Mouse (Mus musculus) embryo, embryonic 10.5 days (tissue): ENCODE measurements around the gene Nt5c3b.
A peak's percentile ranks its signal among the peaks of the same experiment; 100 is the strongest.

ENCODE experiments used
- DNase-seq: peaks from one replicate; pipeline ENCODE4 v3.0.0-alpha.2; 2015; ENCODE audit warnings: low spot score

The Nt5c3b gene

DNA sequence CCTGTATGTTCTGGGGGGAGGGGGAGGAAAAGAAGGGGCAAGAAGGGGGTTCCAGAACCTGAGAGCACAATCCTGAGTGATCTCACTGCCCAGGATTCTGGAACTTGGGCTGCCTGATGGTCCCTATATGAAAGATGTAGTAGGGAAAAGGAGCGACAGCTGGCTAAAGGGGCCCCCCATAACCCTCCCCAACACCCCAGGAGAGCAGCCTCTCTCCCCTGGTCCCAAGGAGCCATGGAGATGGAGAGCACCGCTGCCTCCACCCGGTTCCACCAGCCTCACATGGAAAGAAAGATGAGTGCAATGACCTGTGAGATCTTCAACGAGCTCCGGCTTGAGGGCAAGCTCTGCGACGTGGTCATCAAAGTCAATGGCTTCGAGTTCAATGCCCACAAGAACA is at the start of gene Nt5c3b, which contains the start of gene Klhl10:
Gene Nt5c3b, minus strand, starts transcription at position 12 of the 400 bp plus-strand sequence.
Gene Klhl10, plus strand, starts transcription at position 121 of the 400 bp plus-strand sequence.
- no peak for DNase-seq

DNA sequence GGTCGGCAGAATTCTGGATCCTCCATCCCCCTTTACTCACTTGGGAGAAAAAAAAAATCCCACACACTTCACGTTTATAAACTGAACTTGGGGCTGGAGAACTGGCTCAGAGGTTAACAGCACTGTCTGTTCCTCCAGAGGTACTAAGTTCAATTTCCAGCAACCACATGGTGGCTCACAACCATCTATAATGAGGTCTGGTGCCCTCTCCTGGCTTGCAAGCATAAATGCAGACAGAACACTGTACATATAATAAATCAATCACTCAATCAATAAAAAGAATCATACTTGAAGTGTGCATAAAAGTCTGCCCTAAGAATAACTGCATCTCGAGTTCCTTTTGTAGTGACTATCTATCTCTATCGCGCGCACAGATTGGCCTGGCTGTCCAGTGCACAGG is 49.3 kb upstream of the Nt5c3b start:
- no peak for DNase-seq

- peak; percentile 62 for DNase-seq
Observed at GRCm38 (mm10) chr11:100485801-100486538, 44.4 kb upstream of the Nt5c3b start.

DNA sequence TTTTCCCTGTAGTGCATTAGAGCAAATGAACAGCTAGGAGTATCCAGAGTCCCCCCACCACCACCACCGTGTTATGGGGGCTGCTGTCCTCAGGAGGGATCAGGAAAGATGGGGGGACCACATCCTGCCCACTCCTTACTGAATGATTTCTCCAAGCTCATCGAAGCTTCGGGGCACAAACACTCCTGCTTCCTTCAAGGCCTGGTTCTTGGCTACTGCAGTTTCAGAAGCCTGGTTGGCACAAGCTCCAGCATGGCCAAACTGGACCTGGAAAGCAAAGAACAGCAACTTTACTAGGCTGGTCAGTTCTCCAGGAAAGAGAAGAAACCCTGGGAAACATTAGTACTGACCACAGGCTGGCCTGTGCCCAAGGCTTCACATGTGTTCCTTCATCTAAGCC is 42.9 kb upstream of the Nt5c3b start:
- no peak for DNase-seq

DNA sequence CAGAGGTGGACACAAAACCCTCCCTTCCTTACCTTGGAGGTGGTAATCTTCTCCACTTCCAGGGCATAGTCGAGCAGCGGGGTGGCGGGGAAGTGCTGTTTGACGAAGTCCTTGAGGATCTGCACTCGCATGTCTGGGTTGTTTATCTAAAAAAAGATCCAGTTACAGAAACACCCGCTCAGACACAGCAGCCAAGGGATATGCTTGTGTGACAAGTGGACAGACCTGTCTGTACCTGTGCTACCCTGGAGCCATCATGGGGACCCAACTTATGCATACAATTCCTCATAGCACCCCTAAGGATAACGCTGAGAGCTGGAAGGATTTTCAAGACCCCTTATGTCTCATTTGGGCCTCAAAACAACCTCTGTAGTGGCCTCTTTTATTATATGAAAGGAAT is 37.5 kb upstream of the Nt5c3b start:
- no peak for DNase-seq

DNA sequence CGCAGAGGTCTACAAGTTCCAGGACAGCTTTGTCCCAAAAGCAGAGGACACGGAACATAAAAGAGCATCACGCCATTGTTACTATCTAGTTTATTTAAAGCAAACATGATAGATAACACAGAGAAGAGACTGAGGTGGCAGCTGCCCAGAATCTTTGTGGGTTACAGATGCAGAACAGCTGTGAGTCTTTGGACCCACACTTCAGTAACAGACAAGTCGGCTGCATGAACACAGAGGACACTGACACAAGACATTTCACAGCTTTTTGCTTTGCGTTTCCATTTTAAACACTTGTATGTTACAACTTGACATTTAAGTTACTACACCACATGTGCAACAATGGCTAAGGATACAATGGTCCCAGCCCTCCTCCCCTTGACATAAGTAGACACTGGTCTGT is 34.7 kb upstream of the Nt5c3b start:
- DNase-seq = no peak

GRCm38 (mm10) chr11:100472935-100473295 is 31.3 kb upstream of the Nt5c3b start:
- no peak for DNase-seq

- peak; percentile 95 for DNase-seq
Observed at GRCm38 (mm10) chr11:100472197-100472934, 30.8 kb upstream of the Nt5c3b start, which contains the start of gene Klhl11. Gene Klhl11, minus strand, starts transcription at chr11:100472741.

DNA sequence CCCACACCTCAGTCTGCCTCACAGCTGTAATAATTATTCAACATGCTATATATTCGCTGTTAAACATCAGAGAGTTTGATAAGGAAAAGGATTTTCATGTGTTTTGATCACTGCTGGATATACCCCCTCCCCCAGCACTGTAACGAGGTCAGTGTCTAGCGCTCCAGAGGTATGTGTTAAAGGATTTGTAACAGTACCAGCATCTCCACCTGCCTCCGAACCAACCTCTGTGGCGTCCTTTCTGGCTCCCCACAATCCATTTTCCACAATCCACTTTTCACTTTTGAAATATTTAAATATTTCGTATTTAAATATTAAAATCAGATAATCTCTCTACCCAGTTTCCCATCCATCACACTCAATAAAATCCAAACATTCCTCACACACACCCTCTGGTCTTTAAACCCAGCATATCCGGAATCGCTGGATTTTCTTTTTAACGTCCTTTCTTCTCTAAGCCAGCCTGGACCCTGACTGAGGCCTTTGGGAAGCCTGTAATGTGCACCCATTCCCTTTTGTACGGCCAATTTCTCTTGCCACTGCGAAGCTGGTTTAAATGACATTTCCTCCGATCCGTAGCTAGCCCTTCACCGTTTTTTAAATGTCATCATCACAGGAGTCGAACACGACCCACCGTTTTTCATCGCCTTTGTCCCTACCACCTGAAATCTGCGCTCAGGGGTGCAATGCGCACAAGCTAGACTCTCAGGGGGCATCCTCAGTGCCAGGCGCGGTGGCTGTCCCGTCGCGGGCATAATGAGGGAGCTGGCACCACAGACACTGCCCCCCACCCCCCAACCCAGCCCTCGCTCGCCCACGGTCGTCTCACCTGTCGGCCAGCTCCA is 30.0 kb upstream of the Nt5c3b start:
- peak; percentile 29 for DNase-seq

DNA sequence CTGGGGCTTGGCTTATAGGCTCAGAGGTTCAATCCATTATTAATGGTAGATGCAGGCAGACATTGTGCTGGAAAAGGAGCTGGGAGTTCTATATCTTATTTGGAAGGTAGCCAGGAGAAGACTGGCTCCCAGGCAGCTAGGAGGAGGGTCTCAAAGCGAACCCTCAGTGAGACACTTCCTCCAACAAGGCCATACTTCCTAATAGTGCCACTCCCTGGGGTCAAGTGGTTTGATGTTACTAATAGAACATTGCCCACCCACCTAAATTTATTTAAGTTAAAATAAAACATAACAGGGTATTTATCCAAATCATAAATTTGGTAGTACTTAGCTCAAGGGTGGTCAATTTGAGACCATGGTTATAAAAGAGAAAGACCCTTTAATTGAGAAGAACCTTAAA is 24.2 kb upstream of the Nt5c3b start:
- DNase-seq = no peak

DNA sequence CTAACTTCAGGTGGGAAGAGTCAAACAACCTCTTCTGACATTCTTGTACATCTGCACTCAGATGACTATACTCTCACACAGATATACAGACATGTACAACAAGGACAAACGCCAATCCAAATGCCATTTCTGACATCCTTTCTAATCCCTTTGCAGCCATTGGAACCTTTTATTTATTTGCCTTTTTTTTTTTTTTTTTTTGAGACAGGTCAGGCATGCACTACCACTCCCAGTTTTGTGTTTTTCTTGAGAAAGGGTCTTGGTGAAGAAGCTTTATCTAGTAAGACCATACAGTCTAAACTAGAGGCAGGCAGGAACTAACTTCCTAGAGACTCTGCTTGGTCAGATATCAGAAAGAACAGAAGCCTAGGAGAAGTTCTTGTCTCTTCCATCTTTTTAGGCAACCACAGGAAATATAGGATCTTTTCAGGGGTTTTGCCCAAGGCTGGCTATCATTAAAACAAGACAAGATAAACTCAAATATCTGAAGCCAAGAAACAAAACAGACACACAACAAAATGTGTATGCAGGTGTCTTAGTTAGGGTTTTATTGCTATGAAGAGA is 23.7 kb upstream of the Nt5c3b start:
- no peak for DNase-seq

GRCm38 (mm10) chr11:100462699-100463098 is 21.1 kb upstream of the Nt5c3b start:
- DNase-seq = no peak

GRCm38 (mm10) chr11:100457711-100458110 is 16.1 kb upstream of the Nt5c3b start:
- no peak for DNase-seq

DNA sequence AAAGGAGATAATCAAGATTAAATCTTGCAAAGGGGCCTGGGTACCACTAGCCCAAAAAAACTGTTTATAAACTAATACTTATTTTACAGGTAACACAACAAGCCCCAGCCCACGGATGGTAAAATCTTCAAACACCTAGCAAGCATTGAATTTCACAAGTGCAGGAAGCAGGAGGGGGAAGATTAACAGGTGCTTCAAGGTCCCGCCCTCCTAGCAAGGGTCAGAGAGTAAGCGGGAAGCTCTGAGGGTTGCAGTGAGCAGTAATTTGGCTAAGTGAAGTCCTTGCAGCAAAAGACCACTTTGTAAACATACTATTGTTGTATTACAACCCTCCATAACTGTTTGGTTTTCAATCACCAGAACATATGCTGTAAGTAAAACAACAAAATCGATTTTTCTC is 15.6 kb upstream of the Nt5c3b start:
- no peak for DNase-seq

GRCm38 (mm10) chr11:100442625-100443024 is 1.0 kb upstream of the Nt5c3b start:
- DNase-seq = no peak

- peak; percentile 84 for DNase-seq
Observed at GRCm38 (mm10) chr11:100440691-100441522, 701 bp downstream of the Nt5c3b start.

DNA sequence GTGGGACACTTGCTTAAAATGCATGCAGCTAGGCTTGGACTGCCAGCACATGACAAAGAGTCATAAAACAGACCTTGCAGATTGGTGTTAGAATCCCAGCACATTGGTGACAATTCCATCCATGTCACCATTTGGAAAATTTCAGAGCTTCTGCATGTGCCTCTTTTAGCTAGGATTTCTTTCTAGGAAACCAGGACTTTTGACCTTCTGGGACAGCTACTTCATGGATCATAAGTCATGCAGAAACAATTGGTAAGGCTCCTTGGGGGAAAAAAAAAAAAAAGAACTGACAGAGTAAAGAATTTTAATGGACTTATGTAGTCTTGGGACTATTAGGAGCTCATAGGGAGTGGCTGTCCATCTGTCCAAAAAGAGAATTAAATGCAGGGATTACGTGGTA is 3.7 kb downstream of the Nt5c3b start:
- no peak for DNase-seq

DNA sequence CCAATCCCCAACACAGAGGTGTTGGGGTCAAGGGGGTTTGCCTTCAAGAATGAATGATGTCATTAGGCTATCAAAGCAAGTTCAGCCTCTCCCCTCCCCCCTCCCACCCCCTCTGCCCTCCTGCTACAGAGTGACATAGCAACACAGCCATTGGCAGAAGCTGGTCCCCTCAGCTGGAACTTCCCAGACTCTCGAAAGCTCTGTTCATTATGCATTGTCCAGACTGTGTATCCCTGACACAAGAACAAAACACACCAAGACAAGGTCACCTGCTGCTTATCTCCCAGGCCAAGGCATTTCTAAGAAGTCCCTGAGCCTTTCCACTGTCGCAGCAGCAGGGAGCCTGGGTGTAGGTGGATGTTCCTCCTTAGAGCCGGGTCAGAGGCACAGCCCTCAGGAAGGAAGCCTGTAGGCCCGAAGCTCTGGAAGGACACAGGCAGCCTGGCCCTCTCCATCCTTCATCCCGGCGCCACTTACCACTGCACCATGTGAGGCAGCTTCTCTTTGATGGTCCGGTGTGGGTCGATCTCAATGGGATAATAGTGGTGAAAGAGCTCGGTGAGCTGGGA is 5.8 kb downstream of the Nt5c3b start:
- DNase-seq = no peak

DNA sequence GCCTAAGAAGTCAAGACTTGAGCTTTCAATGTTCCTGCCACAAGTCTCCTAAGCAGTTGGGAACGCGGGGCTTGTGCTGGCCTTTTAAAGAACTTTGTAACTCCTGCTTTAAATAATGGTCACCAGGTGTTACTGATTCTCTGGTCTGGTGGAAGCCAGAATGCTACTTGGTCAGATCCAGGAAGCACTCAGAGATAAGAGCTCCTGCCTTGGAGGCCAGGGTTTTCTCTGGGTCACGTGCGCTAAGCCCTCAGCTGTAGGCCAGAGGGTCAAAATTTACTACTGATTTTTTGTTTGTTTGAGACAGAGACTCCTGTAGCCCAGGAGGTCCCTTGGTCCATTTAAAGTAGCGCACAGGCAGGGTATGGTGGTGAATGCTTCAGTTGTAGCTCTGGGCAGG is 9.6 kb downstream of the Nt5c3b start:
- no peak for DNase-seq

DNA sequence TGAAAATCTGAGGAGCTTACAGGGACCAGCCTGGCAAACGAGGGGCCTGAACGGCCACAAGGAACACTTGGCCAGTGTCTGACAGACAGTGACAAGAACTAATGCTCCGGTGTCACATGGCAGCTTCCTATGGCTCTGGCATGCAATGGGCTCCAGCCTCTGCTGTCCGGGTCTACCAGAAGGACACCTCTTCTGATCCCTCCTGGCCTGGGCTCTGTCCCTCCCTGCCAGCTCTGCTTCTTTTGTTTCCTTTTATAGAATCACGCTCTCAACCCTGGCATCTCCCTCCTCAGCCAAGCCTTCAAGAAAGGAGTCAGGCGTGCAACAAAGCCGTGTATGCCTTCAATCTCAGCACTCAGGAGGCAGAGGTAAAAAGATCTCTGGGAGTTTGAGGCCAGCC is 11.6 kb downstream of the Nt5c3b start:
- DNase-seq = no peak

DNA sequence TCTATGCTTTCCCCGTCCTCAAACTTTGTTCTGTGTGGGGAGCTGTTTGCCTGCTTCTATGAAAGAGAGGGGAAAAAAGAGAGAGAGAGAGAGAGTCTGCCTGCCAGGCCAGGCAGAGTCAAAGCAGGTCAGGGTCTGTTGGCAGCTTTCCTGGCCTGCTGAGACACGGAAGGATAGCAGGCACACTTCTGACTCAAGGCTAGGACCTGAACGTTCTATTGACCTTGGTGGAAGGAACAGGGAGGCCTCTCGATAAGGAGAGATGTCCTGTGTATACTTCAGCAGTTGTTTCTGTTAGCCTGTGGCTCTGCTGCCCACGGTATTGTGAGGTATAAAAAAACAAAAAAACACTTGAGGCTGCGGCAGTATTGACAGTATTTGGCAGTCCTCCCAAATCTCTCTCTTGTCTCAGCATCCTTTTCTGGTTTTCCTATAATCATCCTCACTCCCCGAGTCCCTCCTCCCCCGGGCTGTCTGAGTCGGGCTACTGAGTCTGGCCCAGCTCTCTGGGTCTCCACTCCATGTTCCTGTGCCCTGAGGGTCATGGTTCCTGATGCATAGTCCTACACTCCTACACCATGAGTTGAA is 12.9 kb downstream of the Nt5c3b start:
- DNase-seq = no peak
